Mouse (Mus musculus) forebrain, embryonic 10.5 days (tissue): Measurements from ENCODE around the gene Pagr1b. TPM values are rescaled to one million over a fixed set of nuclear protein-coding genes. Genes with fewer than 3 reads are reported as not detected.

Source experiments
- DNase-seq: peaks from one replicate; pipeline ENCODE4 v3.0.0-alpha.2; 2017; ENCODE audit warnings: low spot score; ENCODE audit errors: extremely low spot score
- H3K27ac ChIP-seq: fragments of 300-500 bp; sonication (generic); 2 replicates; pipeline ENCODE4 v1.5.1; 2016; ENCODE audit warnings: mild to moderate bottlenecking
- H3K27me3 ChIP-seq: fragments of 300-500 bp; sonication (generic); 2 replicates; pipeline ENCODE4 v1.6.1; 2016; ENCODE audit warnings: mild to moderate bottlenecking; ENCODE audit not compliant: poor library complexity, severe bottlenecking
- H3K36me3 ChIP-seq: fragments of 300-500 bp; sonication (generic); replicated peaks from 2 replicates; pipeline ENCODE4 v1.6.1; 2016; ENCODE audit warnings: mild to moderate bottlenecking, moderate library complexity
- H3K4me1 ChIP-seq: fragments of 300-500 bp; sonication (generic); 2 replicates; pipeline ENCODE4 v1.6.1; 2016
- H3K4me3 ChIP-seq: fragments of 300-500 bp; sonication (generic); 2 replicates; pipeline ENCODE4 v1.5.1; 2016; ENCODE audit warnings: mild to moderate bottlenecking, moderate library complexity
- H3K9me3 ChIP-seq: fragments of 300-500 bp; sonication (generic); 2 replicates; pipeline ENCODE4 v1.6.1; 2016; ENCODE audit warnings: mild to moderate bottlenecking, moderate library complexity
- WGBS: fragments of 180-500 bp; shearing (Covaris S2); methylation state at CpG from one replicate; pipeline ENCODE4 v1.1.7; 2016; 5-methylcytosine and 5-hydroxymethylcytosine counted together
- polyA plus RNA-seq: library from polyadenylated mRNA; unstranded; fragments of >200 nt; fragmentation: Nextera tagmentation; extraction: Ambion mirVana; gene quantifications from 2 replicates; pipeline ENCODE4 v1.2.1, GENCODE M21; 2016

The Pagr1b gene
- polyA plus RNA-seq, 1 experiment from 2014 or later: not detected

DNA sequence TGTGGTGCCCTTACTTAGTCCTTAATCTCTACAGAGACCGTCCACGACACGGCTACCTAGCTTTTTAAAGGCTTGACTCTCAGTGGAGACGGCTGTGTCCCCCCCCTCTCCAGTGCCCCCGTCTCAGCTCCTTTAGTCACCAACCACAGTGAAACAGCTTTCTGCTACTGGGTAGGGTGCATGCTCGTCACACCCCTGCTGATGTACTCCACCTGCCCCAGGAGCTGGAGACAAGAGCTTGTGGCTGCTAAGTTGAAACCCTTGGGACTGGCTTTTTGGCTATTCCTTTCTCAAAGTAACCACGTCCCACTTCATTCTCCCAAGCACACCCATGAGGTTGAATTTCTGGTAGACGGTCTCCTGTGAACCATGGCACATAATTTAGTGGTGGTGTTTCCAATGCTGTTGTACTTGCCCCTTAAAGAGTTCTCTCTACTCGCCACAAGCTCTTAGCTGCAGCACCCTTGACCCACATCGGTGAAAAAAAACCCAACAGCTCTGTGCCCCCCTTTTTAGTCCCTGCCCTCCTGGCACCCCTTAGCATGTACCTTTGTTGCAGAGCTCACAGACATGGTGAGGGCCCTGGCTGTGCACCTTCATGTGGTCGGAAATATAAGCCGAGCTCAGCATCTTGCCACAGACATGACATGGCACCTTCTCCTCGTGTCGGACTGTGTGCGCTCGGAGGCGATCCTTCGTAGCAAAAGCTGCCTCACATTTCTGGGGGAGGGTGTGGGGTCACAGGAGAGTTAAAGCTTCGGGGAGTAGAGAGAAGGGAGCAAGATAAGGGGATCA lies 7.8 kb upstream of the Pagr1b start:
- Histone ChIP-seq H3K4me1 (peaks cover 77% of the 10 kb centered on the region), H3K36me3 (peaks cover 60% of the 10 kb centered on the region), H3K4me3 (peak overlapping the region; percentile 92), H3K27ac (peak overlapping the region; percentile 100), H3K9me3 (no peaks in the 10 kb centered on the region), H3K27me3 (no peaks in the 10 kb centered on the region)
- 40% methylated on average over 19 of the region's 19 CpGs for WGBS
- no peak for DNase-seq

- Histone ChIP-seq H3K9me3 (no peaks in the 10 kb centered on the region), H3K4me1 (peaks cover 80% of the 10 kb centered on the region), H3K27me3 (no peaks in the 10 kb centered on the region), H3K4me3 (peak overlapping the region; percentile 92), H3K27ac (peak overlapping the region; percentile 100), H3K36me3 (peaks cover 52% of the 10 kb centered on the region)
- WGBS: 80% methylated on average over 13 of the region's 13 CpGs
- DNase-seq: no peak
Measured at GRCm38 (mm10) chr7:127023272-127023691, 7.0 kb upstream of the Pagr1b start.

GRCm38 (mm10) chr7:127022528-127023271 lies 6.4 kb upstream of the Pagr1b start:
- Histone ChIP-seq H3K9me3 (no peaks in the 10 kb centered on the region), H3K36me3 (peaks cover 46% of the 10 kb centered on the region), H3K27me3 (no peaks in the 10 kb centered on the region), H3K4me3 (peak overlapping the region; percentile 92), H3K27ac (peak overlapping the region; percentile 100), H3K4me1 (peaks cover 80% of the 10 kb centered on the region)
- 85% methylated on average over 7 of the region's 7 CpGs for WGBS
- no peak for DNase-seq

DNA sequence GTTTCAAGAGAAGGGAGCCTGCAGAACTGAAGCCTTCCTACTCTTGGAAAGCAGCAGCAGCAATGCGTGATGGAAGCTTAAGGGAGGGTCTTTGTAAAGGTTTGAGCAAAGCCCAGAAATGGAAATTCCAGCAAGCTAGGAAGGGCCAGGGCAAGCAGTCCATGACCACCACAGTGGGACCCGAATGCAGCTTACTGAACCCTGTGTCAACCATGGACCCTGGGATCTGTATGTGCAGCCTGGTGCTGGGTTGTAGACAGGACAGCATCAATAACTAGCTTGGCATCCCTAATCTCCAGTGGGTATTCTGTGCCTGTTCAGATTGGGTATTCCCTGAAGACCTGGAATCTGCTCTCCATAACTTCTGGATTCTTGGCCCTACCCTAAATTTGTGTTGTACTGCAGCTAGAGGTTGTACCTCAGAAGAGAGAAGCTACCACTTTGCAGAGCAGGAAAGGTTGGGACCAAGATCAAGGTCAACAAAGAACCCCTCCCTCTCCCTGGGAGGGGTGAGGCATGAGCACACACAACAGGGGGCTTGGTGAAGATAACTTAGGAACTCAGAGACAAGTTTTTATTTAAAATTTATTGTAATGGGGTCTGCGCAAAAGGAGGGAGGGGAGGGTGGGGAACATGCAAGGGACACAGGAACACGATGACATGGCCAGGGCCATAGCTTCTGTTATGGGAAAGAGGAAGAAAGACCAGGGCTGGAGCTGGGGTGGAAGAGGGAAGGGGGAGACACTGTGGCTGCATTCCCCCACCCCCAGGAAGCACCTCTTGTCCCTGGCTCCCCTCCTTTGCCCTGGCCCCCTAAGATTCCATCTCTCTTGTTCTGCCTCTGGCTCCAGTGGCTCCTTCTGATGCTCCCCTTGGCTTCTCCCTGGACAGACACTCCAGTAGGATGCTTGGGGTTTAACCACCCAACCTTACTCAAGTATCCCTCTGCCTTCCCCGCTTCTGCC lies 5.6 kb upstream of the Pagr1b start:
- no peaks in the 10 kb centered on the region for H3K9me3 ChIP-seq
- peaks cover 42% of the 10 kb centered on the region for H3K36me3 ChIP-seq
- H3K27me3 ChIP-seq: no peaks in the 10 kb centered on the region
- peak overlapping the region; percentile 100 for H3K27ac ChIP-seq
- peaks cover 83% of the 10 kb centered on the region for H3K4me1 ChIP-seq
- no peak for DNase-seq
- H3K4me3 ChIP-seq: peak overlapping the region; percentile 92
- WGBS: 46% methylated on average over 5 of the region's 5 CpGs

- peak; percentile 73 for DNase-seq
- no peaks in the 10 kb centered on the region for H3K27me3 ChIP-seq
- peak within 1 kb of the TSS; percentile 100 for H3K27ac ChIP-seq
- 1% methylated on average over 37 of the region's 37 CpGs for WGBS
- peak within 1 kb of the TSS; percentile 92 for H3K4me3 ChIP-seq
- peaks cover 90% of the 10 kb centered on the region for H3K4me1 ChIP-seq
- H3K9me3 ChIP-seq: no peaks in the 10 kb centered on the region
- peaks cover 42% of the 10 kb centered on the region for H3K36me3 ChIP-seq
Measured at GRCm38 (mm10) chr7:127020901-127021562, 4.7 kb upstream of the Pagr1b start, which contains the start of the genes Gm42742 and Prrt2. TSS of gene Gm42742 (minus strand) at chr7:127021097. TSS of gene Prrt2 (minus strand) at chr7:127021211.

DNA sequence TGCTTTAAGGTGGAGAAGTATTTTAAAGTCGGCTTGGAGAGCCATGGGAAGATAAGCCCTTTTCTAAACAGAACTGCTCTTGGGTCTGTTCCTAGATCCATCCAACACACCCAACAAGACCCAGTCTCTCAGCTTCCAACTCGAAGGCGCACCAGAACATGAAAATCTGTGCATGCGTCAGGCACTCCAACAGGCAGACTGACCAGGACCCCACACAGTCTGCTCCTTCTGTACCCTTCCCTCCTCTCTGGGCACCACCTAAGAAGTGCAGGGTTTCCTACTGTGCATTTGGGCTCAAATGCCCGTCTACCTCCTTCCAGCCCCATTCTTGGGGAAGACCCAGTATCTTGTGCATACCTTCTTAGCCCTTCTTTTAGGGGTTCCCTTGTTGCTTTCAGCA lies 4.2 kb upstream of the Pagr1b start:
- Histone ChIP-seq H3K27me3 (no peaks in the 10 kb centered on the region), H3K9me3 (no peaks in the 10 kb centered on the region), H3K4me1 (peaks cover 95% of the 10 kb centered on the region), H3K4me3 (peak overlapping the region; percentile 92), H3K27ac (peak overlapping the region; percentile 100), H3K36me3 (peaks cover 43% of the 10 kb centered on the region)
- 45% methylated on average over 5 of the region's 5 CpGs for WGBS
- DNase-seq: no peak

DNA sequence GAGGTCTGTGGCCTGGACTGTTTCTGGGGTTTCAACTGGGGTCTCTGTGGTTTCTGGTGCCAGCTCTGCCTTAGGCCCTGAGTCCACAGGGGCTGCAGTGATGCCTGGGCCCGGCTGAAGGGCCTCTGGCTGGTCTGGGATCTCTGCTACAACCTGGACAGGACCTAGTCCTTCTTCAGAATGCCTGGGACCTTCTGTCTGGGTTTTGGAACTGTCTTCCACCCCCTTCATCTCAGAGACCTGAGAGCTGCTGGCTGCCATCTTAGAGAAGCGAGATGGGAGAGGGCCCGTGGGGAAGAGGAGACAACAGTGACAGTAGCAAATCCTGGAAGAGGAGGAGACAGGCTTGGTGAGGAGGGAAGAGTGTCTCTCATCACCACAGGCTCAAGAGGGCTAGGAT lies 3.7 kb upstream of the Pagr1b start:
- Histone ChIP-seq H3K27me3 (no peaks in the 10 kb centered on the region), H3K27ac (peak overlapping the region; percentile 100), H3K4me3 (peak overlapping the region; percentile 92), H3K4me1 (peaks cover 96% of the 10 kb centered on the region), H3K36me3 (peaks cover 43% of the 10 kb centered on the region), H3K9me3 (no peaks in the 10 kb centered on the region)
- 67% methylated on average over 3 of the region's 3 CpGs for WGBS
- no peak for DNase-seq

- H3K9me3 ChIP-seq: no peaks in the 10 kb centered on the region
- no peaks in the 10 kb centered on the region for H3K27me3 ChIP-seq
- H3K4me1 ChIP-seq: peaks cover 96% of the 10 kb centered on the region
- 83% methylated on average over 14 of the region's 14 CpGs for WGBS
- peak overlapping the region; percentile 92 for H3K4me3 ChIP-seq
- H3K27ac ChIP-seq: peak overlapping the region; percentile 100
- H3K36me3 ChIP-seq: peaks cover 43% of the 10 kb centered on the region
- no peak for DNase-seq
Measured at GRCm38 (mm10) chr7:127019306-127019960, 3.1 kb upstream of the Pagr1b start.

- no peaks in the 10 kb centered on the region for H3K27me3 ChIP-seq
- WGBS: 90% methylated on average over 15 of the region's 15 CpGs
- H3K4me1 ChIP-seq: peaks cover 93% of the 10 kb centered on the region
- H3K9me3 ChIP-seq: no peaks in the 10 kb centered on the region
- H3K4me3 ChIP-seq: peak overlapping the region; percentile 92; the same call in 1 of the 2 replicates
- peaks cover 43% of the 10 kb centered on the region for H3K36me3 ChIP-seq
- no peak for DNase-seq
- H3K27ac ChIP-seq: peak overlapping the region; percentile 100
Measured at GRCm38 (mm10) chr7:127018416-127019305, 2.4 kb upstream of the Pagr1b start.

GRCm38 (mm10) chr7:127017950-127018345 lies 1.7 kb upstream of the Pagr1b start:
- DNase-seq: no peak
- Histone ChIP-seq H3K36me3 (peaks cover 43% of the 10 kb centered on the region), H3K9me3 (no peaks in the 10 kb centered on the region), H3K27ac (peak overlapping the region; percentile 100), H3K4me3 (peak overlapping the region; percentile 76; the same call in 1 of the 2 replicates), H3K4me1 (peaks cover 86% of the 10 kb centered on the region), H3K27me3 (no peaks in the 10 kb centered on the region)
- WGBS: 70% methylated on average over 6 of the region's 6 CpGs
